Comparison of ENCODE assay signal across 9 mouse cellular contexts in the genomic region with DNA sequence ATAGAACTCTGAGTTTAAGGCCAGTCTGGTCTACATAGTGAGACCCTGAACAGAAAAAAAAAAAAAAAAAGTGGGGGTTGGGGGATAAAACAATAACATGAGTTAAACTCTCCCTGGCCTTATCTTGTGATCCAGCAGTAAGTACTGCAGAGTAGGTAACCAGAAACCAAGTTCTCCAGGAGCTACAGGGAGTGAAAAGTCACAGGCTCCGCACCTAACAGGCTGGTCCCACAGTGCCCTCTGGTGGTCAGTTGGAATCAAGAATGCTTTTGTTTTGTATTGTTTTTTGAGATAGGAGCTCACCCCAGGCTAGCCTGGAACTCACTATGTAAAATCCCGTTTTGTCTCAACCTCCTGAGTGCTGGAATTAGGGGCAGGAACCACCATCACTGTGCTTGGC. TPM values are rescaled to one million over a fixed set of nuclear protein-coding genes. Genes with fewer than 3 reads are reported as not detected.
DNase-seq lines count a peak whose midpoint lies in the region; ATAC-seq and TF ChIP-seq lines count a peak whose summit lies in the region.
"Had no signal": no experiment of that assay in that cellular context is flagged by ENCODE, and none has a peak within 500 bp of the region (broad histone marks: within the 10 kb centered on the region; RNA-seq: fewer than 3 reads in every experiment).

No protein-coding gene starts in this region.

- H3K9me3 ChIP-seq in E14TG2a.4 (ENCODE audit: low read length), result no peaks in the 10 kb centered on the region
- no peaks in the 10 kb centered on the region for H3K9me3 ChIP-seq in lung, embryonic 14.5 days (ENCODE audit: low read depth, low read length)
- H3K9me3 ChIP-seq: limb, embryonic 15.5 days had no signal

- H3K4me1 ChIP-seq in E14TG2a.4 (replicated peaks; ENCODE audit: low read depth, low read length), result peaks cover 17% of the 10 kb centered on the region
- no peaks in the 10 kb centered on the region for H3K4me1 ChIP-seq in lung, embryonic 14.5 days (ENCODE audit: insufficient read depth)
- H3K4me1 ChIP-seq: limb, embryonic 15.5 days had no signal

- intact Hi-C loops in heart, postnatal 14 days (cut with DNase I), result loop anchor here (1.0 to 5.0 kb wide), 3 partner anchors 84 to 624 kb away; no protein-coding TSS in a partner anchor

- no peak overlapping the region for H3K4me2 ChIP-seq in lung, embryonic 14.5 days
- H3K4me2 ChIP-seq: limb, embryonic 15.5 days had no signal

- H3K27me3 ChIP-seq in E14TG2a.4 (ENCODE audit: insufficient read depth, low read length), result no peaks in the 10 kb centered on the region
- H3K27me3 ChIP-seq in lung, embryonic 14.5 days (ENCODE audit: insufficient read depth, low read length), result no peaks in the 10 kb centered on the region
- H3K27me3 ChIP-seq: limb, embryonic 15.5 days had no signal

- peak; percentile 81 for DNase-seq in adrenal gland, postnatal 10 days
- DNase-seq in embryo, embryonic 9.5 days (ENCODE audit: extremely low spot score), result peak; percentile 77
- DNase-seq in heart, postnatal 14 days, result peak; percentile 62 to 81
- peak; percentile 75 for DNase-seq in layer of hippocampus, adult 11-12 months (ENCODE audit: low spot score)
- DNase-seq in lung, embryonic 14.5 days, result peak; percentile 93
- DNase-seq in retina, embryonic 14.5 days (ENCODE audit: low spot score), result peak; percentile 91
- peak; percentile 84 for DNase-seq in thymus, postnatal 4 days

- no peak overlapping the region for H3K27ac ChIP-seq in lung, embryonic 14.5 days (ENCODE audit: low read depth)
- H3K27ac ChIP-seq: limb, embryonic 15.5 days had no signal

- WGBS in lung, embryonic 14.5 days, result 1% methylated on average over 2 of the region's 2 CpGs

- no peak overlapping the region for H3K9ac ChIP-seq in lung, embryonic 14.5 days
- H3K9ac ChIP-seq: limb, embryonic 15.5 days had no signal

- 0 out of 2 replicates have a peak, but pooled peaks have one; percentile 38 for TF ChIP-seq CTCF in E14TG2a.4 (conservative IDR thresholded peaks at IDR 0.05; ENCODE audit: low read length)
- peak; percentile 83 for TF ChIP-seq CTCF in lung, embryonic 14.5 days (IDR thresholded peaks at IDR 0.05; ENCODE audit: low read depth)

- no peak overlapping the region for H3K4me3 ChIP-seq in E14TG2a.4 (replicated peaks; ENCODE audit: low read length)
- H3K4me3 ChIP-seq in lung, embryonic 14.5 days (ENCODE audit: low read depth, low read length), result no peak overlapping the region
- H3K4me3 ChIP-seq: limb, embryonic 15.5 days had no signal

- no peaks in the 10 kb centered on the region for H3K36me3 ChIP-seq in E14TG2a.4 (ENCODE audit: insufficient read depth, low read length)
- no peaks in the 10 kb centered on the region for H3K36me3 ChIP-seq in lung, embryonic 14.5 days (ENCODE audit: insufficient read depth)
- H3K36me3 ChIP-seq: limb, embryonic 15.5 days had no signal

- ATAC-seq in lung, embryonic 14.5 days (ENCODE audit: insufficient read depth), result peak; percentile 67

RNA-seq across cellular contexts. Expression of gene Lsm5, which starts 13.3 kb away (rescaled TPM):
- total RNA-seq in adrenal gland, postnatal 10 days (2021), result 10 to 100 TPM; 36.3 to 43.7 TPM
- 10 to 100 TPM; 14.4 to 15.8 TPM for total RNA-seq in heart, postnatal 14 days (2021)
- 164 and 187 TPM in 2 replicates for polyA plus RNA-seq in lung, embryonic 14.5 days (2014; fragmentation: Nextera tagmentation; extraction: Ambion mirVana)

RNA-seq across cellular contexts. Expression of gene Avl9, which starts 23.5 kb away (rescaled TPM):
- total RNA-seq in adrenal gland, postnatal 10 days (2021), result 10 to 100 TPM; 18.8 to 21.0 TPM
- total RNA-seq in heart, postnatal 14 days (2021), result 1 to 10 TPM; 7.5 to 8.7 TPM
- polyA plus RNA-seq in lung, embryonic 14.5 days (2014; fragmentation: Nextera tagmentation; extraction: Ambion mirVana), result 15.5 and 18.2 TPM in 2 replicates
